Mouse (Mus musculus): Measurements from ENCODE around the gene Prr18. TPM values are rescaled to one million over a fixed set of nuclear protein-coding genes. Genes with fewer than 3 reads are reported as not detected.

The Prr18 gene
- polyA plus RNA-seq, 1 experiment from 2014 or later, result 0.58 TPM

Other genes starting within 250 kb of the Prr18 start
- gene Gm49673, start 189.7 kb upstream of the Prr18 start, polyA plus RNA-seq (2016; fragmentation: Nextera tagmentation; extraction: Ambion mirVana), result 0.29 and 0.83 TPM in 2 replicates
- gene Rnaset2a, start 189.4 kb upstream of the Prr18 start, polyA plus RNA-seq (2016; fragmentation: Nextera tagmentation; extraction: Ambion mirVana), result 21.3 and 22.0 TPM in 2 replicates
- 43.2 and 43.5 TPM in 2 replicates for gene Fgfr1op, start 172.0 kb upstream of the Prr18 start, polyA plus RNA-seq (2016; fragmentation: Nextera tagmentation; extraction: Ambion mirVana)
- 0.32 TPM in 1 of 2 replicates, not detected in the other for gene Ccr6, start 101.4 kb upstream of the Prr18 start, polyA plus RNA-seq (2016; fragmentation: Nextera tagmentation; extraction: Ambion mirVana)
- gene Mpc1, start 54.6 kb upstream of the Prr18 start, polyA plus RNA-seq (2016; fragmentation: Nextera tagmentation; extraction: Ambion mirVana), result 122 and 129 TPM in 2 replicates
- 60.6 and 64.6 TPM in 2 replicates for gene Sft2d1, start 26.4 kb upstream of the Prr18 start, polyA plus RNA-seq (2016; fragmentation: Nextera tagmentation; extraction: Ambion mirVana)
- gene T2, start 18.5 kb downstream of the Prr18 start, polyA plus RNA-seq (2016; fragmentation: Nextera tagmentation; extraction: Ambion mirVana), result 0.93 and 1.2 TPM in 2 replicates
- gene T, start 97.0 kb downstream of the Prr18 start, polyA plus RNA-seq (2016; fragmentation: Nextera tagmentation; extraction: Ambion mirVana), result 0.88 and 0.95 TPM in 2 replicates
- 3.9 and 4.9 TPM in 2 replicates for gene Pde10a, start 187.9 kb downstream of the Prr18 start, polyA plus RNA-seq (2016; fragmentation: Nextera tagmentation; extraction: Ambion mirVana)
- gene Gm17087, start 229.5 kb downstream of the Prr18 start, polyA plus RNA-seq (2016; fragmentation: Nextera tagmentation; extraction: Ambion mirVana), result not detected in 2 replicates

Measured in embryonic facial prominence, embryonic 12.5 days (tissue).